Mouse (Mus musculus) neural tube, embryonic 11.5 days (tissue): ENCODE data around the gene Zfhx3. TPM values are rescaled to one million over a fixed set of nuclear protein-coding genes. Genes with fewer than 3 reads are reported as not detected.

Source experiments
- ATAC-seq: fragments of 200-750 bp; cut with Nextera tagmentation; 2 replicates; pipeline ENCODE4 v1.8.0; 2017; ENCODE audit warnings: moderate number of reproducible peaks, mild to moderate bottlenecking, moderate TSS enrichment, moderate library complexity; ENCODE audit not compliant: insufficient read depth, low FRiP score, low TSS enrichment
- DNase-seq: peaks from one replicate; pipeline ENCODE4 v3.0.0-alpha.2; 2015; ENCODE audit warnings: low spot score
- H3K27ac ChIP-seq: fragments of 300-500 bp; sonication (generic); 2 replicates; pipeline ENCODE4 v1.5.1; 2014; ENCODE audit warnings: low read depth, mild to moderate bottlenecking, low read length
- H3K27me3 ChIP-seq: fragments of 300-500 bp; sonication (generic); 2 replicates; pipeline ENCODE4 v1.6.1; 2014; ENCODE audit warnings: mild to moderate bottlenecking, low read length, mixed read lengths; ENCODE audit not compliant: control insufficient read depth, insufficient read depth
- H3K36me3 ChIP-seq: fragments of 300-500 bp; sonication (generic); 2 replicates; pipeline ENCODE4 v1.6.1; 2014; ENCODE audit warnings: mild to moderate bottlenecking, low read length, moderate library complexity, mixed read lengths; ENCODE audit not compliant: control insufficient read depth, insufficient read depth
- H3K4me1 ChIP-seq: fragments of 300-500 bp; sonication (generic); 2 replicates; pipeline ENCODE4 v1.6.1; 2014; ENCODE audit warnings: low read length, mixed read lengths; ENCODE audit not compliant: control insufficient read depth, insufficient read depth
- H3K4me2 ChIP-seq: fragments of 300-500 bp; sonication (generic); 2 replicates; pipeline ENCODE4 v1.6.1; 2014; ENCODE audit warnings: low read depth, mild to moderate bottlenecking, moderate library complexity
- H3K4me3 ChIP-seq: fragments of 300-500 bp; sonication (generic); 2 replicates; pipeline ENCODE4 v1.5.1; 2014; ENCODE audit warnings: low read depth, low read length
- H3K9ac ChIP-seq: fragments of 300-500 bp; sonication (generic); 2 replicates; pipeline ENCODE4 v1.6.1; 2014; ENCODE audit warnings: mild to moderate bottlenecking, low read length
- H3K9me3 ChIP-seq: fragments of 300-500 bp; sonication (generic); 2 replicates; pipeline ENCODE4 v1.6.1; 2016; ENCODE audit warnings: low read length; ENCODE audit not compliant: control insufficient read depth
- WGBS: fragments of 180-500 bp; shearing (Covaris S2); extraction: QIAGEN DNeasy Blood & Tissue Kit; methylation state at CpG from one replicate; pipeline ENCODE4 v1.1.7; 2014; 5-methylcytosine and 5-hydroxymethylcytosine counted together
- polyA plus RNA-seq: library from polyadenylated mRNA; unstranded; fragments of >200 nt; fragmentation: Nextera tagmentation; extraction: Ambion mirVana; gene quantifications from 2 replicates; pipeline ENCODE4 v1.2.1, GENCODE M21; 2014

Zfhx3 gene
- polyA plus RNA-seq, 1 experiment from 2014 or later, result 36.2 TPM

- no peak overlapping the region for H3K4me2 ChIP-seq
- WGBS, result 92% methylated on average over 3 of the region's 3 CpGs
- no peak overlapping the region for H3K4me3 ChIP-seq
- H3K4me1 ChIP-seq, result peaks cover 5% of the 10 kb centered on the region; the same call in 1 of the 2 replicates
- no peak overlapping the region for H3K9ac ChIP-seq
- H3K9me3 ChIP-seq, result no peaks in the 10 kb centered on the region
- DNase-seq (no peak), ATAC-seq (no peak)
- H3K27me3 ChIP-seq, result no peaks in the 10 kb centered on the region
- 0 out of 2 replicates have a peak, but pooled peaks cover 4% of the 10 kb centered on the region for H3K36me3 ChIP-seq
- H3K27ac ChIP-seq, result no peak overlapping the region
These were observed 927.9 kb downstream of the Zfhx3 start for GRCm38 (mm10) chr8:108870371-108870770.

- H3K9me3 ChIP-seq, result no peaks in the 10 kb centered on the region
- no peak overlapping the region for H3K4me2 ChIP-seq
- no peak overlapping the region for H3K4me3 ChIP-seq
- ATAC-seq (no peak), DNase-seq (no peak)
- 94% methylated on average over 5 of the region's 5 CpGs for WGBS
- H3K9ac ChIP-seq, result no peak overlapping the region
- H3K27ac ChIP-seq, result no peak overlapping the region
- no peaks in the 10 kb centered on the region; the same call in 1 of the 2 replicates for H3K4me1 ChIP-seq
- H3K27me3 ChIP-seq, result no peaks in the 10 kb centered on the region
- H3K36me3 ChIP-seq, result 0 out of 2 replicates have a peak, but pooled peaks cover 4% of the 10 kb centered on the region
These were observed 933.3 kb downstream of the Zfhx3 start for GRCm38 (mm10) chr8:108875722-108876121.

- ATAC-seq (no peak), DNase-seq (no peak)
- Histone ChIP-seq H3K4me2 (no peak overlapping the region), H3K4me3 (no peak overlapping the region), H3K27ac (no peak overlapping the region), H3K27me3 (no peaks in the 10 kb centered on the region), H3K9me3 (no peaks in the 10 kb centered on the region), H3K36me3 (no peaks in the 10 kb centered on the region), H3K9ac (no peak overlapping the region), H3K4me1 (peaks cover 8% of the 10 kb centered on the region)
- 88% methylated on average over 6 of the region's 6 CpGs for WGBS
These were observed 937.7 kb downstream of the Zfhx3 start for GRCm38 (mm10) chr8:108880101-108880500.

- ATAC-seq (no peak), DNase-seq (no peak)
- H3K9me3 ChIP-seq, result no peaks in the 10 kb centered on the region
- H3K9ac ChIP-seq, result no peak overlapping the region
- 90% methylated on average over 7 of the region's 7 CpGs for WGBS
- peaks cover 14% of the 10 kb centered on the region for H3K4me1 ChIP-seq
- H3K27me3 ChIP-seq, result no peaks in the 10 kb centered on the region
- H3K27ac ChIP-seq, result no peak overlapping the region
- no peaks in the 10 kb centered on the region for H3K36me3 ChIP-seq
- no peak overlapping the region for H3K4me2 ChIP-seq
- no peak overlapping the region for H3K4me3 ChIP-seq
These were observed 938.9 kb downstream of the Zfhx3 start for GRCm38 (mm10) chr8:108881336-108881735.

- 68% methylated on average over 9 of the region's 9 CpGs for WGBS
- Histone ChIP-seq H3K27ac (no peak overlapping the region), H3K4me1 (peaks cover 17% of the 10 kb centered on the region)
These were observed 939.6 kb downstream of the Zfhx3 start for GRCm38 (mm10) chr8:108882073-108882472.

GRCm38 (mm10) chr8:108883381-108883780 is 940.9 kb downstream of the Zfhx3 start:
- H3K27me3 ChIP-seq, result no peaks in the 10 kb centered on the region
- peaks cover 25% of the 10 kb centered on the region for H3K4me1 ChIP-seq
- 81% methylated on average over 6 of the region's 6 CpGs for WGBS
- H3K36me3 ChIP-seq, result no peaks in the 10 kb centered on the region
- no peak for ATAC-seq
- no peak overlapping the region for H3K27ac ChIP-seq
- no peak overlapping the region for H3K4me2 ChIP-seq
- H3K4me3 ChIP-seq, result no peak overlapping the region
- no peak overlapping the region for H3K9ac ChIP-seq
- no peaks in the 10 kb centered on the region for H3K9me3 ChIP-seq
- DNase-seq, result no peak

More at GRCm38 (mm10) chr8:108882073-108882472, 939.6 kb downstream of the Zfhx3 start:
- H3K9me3 ChIP-seq, result no peaks in the 10 kb centered on the region
- ATAC-seq, result no peak
- no peak for DNase-seq
- no peaks in the 10 kb centered on the region for H3K36me3 ChIP-seq
- H3K4me3 ChIP-seq, result no peak overlapping the region
- no peaks in the 10 kb centered on the region for H3K27me3 ChIP-seq
- no peak overlapping the region for H3K9ac ChIP-seq
- H3K4me2 ChIP-seq, result no peak overlapping the region

GRCm38 (mm10) chr8:108884947-108885346 is 942.5 kb downstream of the Zfhx3 start:
- ATAC-seq, result no peak
- Histone ChIP-seq H3K27ac (peak overlapping the region; percentile 67), H3K9ac (peak overlapping the region; percentile 46; the same call in 1 of the 2 replicates), H3K36me3 (no peaks in the 10 kb centered on the region), H3K4me1 (peaks cover 37% of the 10 kb centered on the region), H3K27me3 (no peaks in the 10 kb centered on the region), H3K9me3 (no peaks in the 10 kb centered on the region), H3K4me2 (no peak overlapping the region), H3K4me3 (no peak overlapping the region)
- 30% methylated on average over 4 of the region's 4 CpGs for WGBS
- DNase-seq, result no peak

GRCm38 (mm10) chr8:108885450-108885849 is 943.0 kb downstream of the Zfhx3 start:
- WGBS, result 54% methylated on average over 14 of the region's 14 CpGs
- no peak overlapping the region for H3K4me3 ChIP-seq
- peaks cover 38% of the 10 kb centered on the region for H3K4me1 ChIP-seq
- no peak overlapping the region for H3K4me2 ChIP-seq
- ATAC-seq, result no peak
- no peaks in the 10 kb centered on the region for H3K27me3 ChIP-seq
- DNase-seq, result no peak
- no peaks in the 10 kb centered on the region for H3K9me3 ChIP-seq
- H3K36me3 ChIP-seq, result no peaks in the 10 kb centered on the region
- H3K9ac ChIP-seq, result peak overlapping the region; percentile 46
- peak overlapping the region; percentile 67 for H3K27ac ChIP-seq

- Histone ChIP-seq H3K36me3 (no peaks in the 10 kb centered on the region), H3K27me3 (no peaks in the 10 kb centered on the region), H3K4me3 (no peak overlapping the region), H3K4me1 (peaks cover 38% of the 10 kb centered on the region), H3K27ac (peak overlapping the region; percentile 67), H3K9me3 (no peaks in the 10 kb centered on the region), H3K9ac (no peak overlapping the region), H3K4me2 (no peak overlapping the region)
- ATAC-seq (no peak), DNase-seq (no peak)
- 48% methylated on average over 12 of the region's 12 CpGs for WGBS
These were observed 943.4 kb downstream of the Zfhx3 start for GRCm38 (mm10) chr8:108885861-108886260.
